Comparison of ENCODE assay signal across 13 mouse cellular contexts in genomic region chrX:52533098-52533497, GRCm38 (mm10).
DNase-seq lines count a peak whose midpoint lies in the region; ATAC-seq and TF ChIP-seq lines count a peak whose summit lies in the region.
"Had no signal": no experiment of that assay in that cellular context is flagged by ENCODE, and none has a peak within 500 bp of the region (broad histone marks: within the 10 kb centered on the region; RNA-seq: fewer than 3 reads in every experiment).

No protein-coding gene starts in this region.

- no peak for TF ChIP-seq CTCF in midbrain, postnatal 0 days (IDR thresholded peaks at IDR 0.05)

- peak; percentile 5 to 22 for DNase-seq in cerebellum, postnatal 10 days
- DNase-seq in cerebellum, adult 11-12 months, result no peak
- DNase-seq in midbrain, embryonic 11.5 days (ENCODE audit: low spot score, missing footprints), result peak; percentile 71
- no peak for DNase-seq in midbrain, postnatal 0 days (ENCODE audit: low spot score)
- peak; percentile 25 for DNase-seq in kidney, adult 18-20 months
- peak; percentile 44 to 67 for DNase-seq in kidney, postnatal 4 days
- DNase-seq in layer of hippocampus, adult 9-10 months (ENCODE audit: low spot score), result no peak
- DNase-seq in adrenal gland, adult 18-20 months (ENCODE audit: low spot score in 2 of 2), result no peak
- DNase-seq: adrenal gland, postnatal 25 days; heart, adult 2 months; heart, postnatal 4 days had no signal

- no peaks in the 10 kb centered on the region for H3K36me3 ChIP-seq in midbrain, embryonic 11.5 days (ENCODE audit: control insufficient read depth, insufficient read depth, low read length)
- H3K36me3 ChIP-seq in midbrain, postnatal 0 days (ENCODE audit: insufficient read depth, low read length), result no peaks in the 10 kb centered on the region
- H3K36me3 ChIP-seq: limb, embryonic 13.5 days; neural tube, embryonic 12.5 days had no signal

- H3K4me3 ChIP-seq in midbrain, embryonic 11.5 days (ENCODE audit: low read depth, low read length), result no peak overlapping the region
- no peak overlapping the region for H3K4me3 ChIP-seq in midbrain, postnatal 0 days (ENCODE audit: low read depth, low read length)
- H3K4me3 ChIP-seq: heart, adult 2 months; limb, embryonic 13.5 days; neural tube, embryonic 12.5 days had no signal

- H3K4me2 ChIP-seq in midbrain, embryonic 11.5 days, result no peak overlapping the region
- no peak overlapping the region for H3K4me2 ChIP-seq in midbrain, postnatal 0 days (ENCODE audit: low read depth, low read length, poor library complexity, severe bottlenecking)
- H3K4me2 ChIP-seq: limb, embryonic 13.5 days; neural tube, embryonic 12.5 days had no signal

- WGBS in midbrain, embryonic 11.5 days, result 69% methylated on average over 4 of the region's 4 CpGs
- WGBS in midbrain, postnatal 0 days, result 56% methylated on average over 4 of the region's 4 CpGs

- H3K27ac ChIP-seq in midbrain, embryonic 11.5 days (ENCODE audit: low read depth, low read length), result no peak overlapping the region
- no peak overlapping the region for H3K27ac ChIP-seq in midbrain, postnatal 0 days (ENCODE audit: low read depth, low read length)
- H3K27ac ChIP-seq: heart, adult 2 months; limb, embryonic 13.5 days; neural tube, embryonic 12.5 days had no signal

- H3K9ac ChIP-seq in midbrain, embryonic 11.5 days (ENCODE audit: low read length), result no peak overlapping the region
- no peak overlapping the region for H3K9ac ChIP-seq in midbrain, postnatal 0 days (replicated peaks; ENCODE audit: low read length, poor library complexity, severe bottlenecking)
- H3K9ac ChIP-seq: limb, embryonic 13.5 days; neural tube, embryonic 12.5 days had no signal

- H3K9me3 ChIP-seq in midbrain, embryonic 11.5 days (ENCODE audit: control insufficient read depth, low read length), result no peaks in the 10 kb centered on the region
- no peaks in the 10 kb centered on the region for H3K9me3 ChIP-seq in midbrain, postnatal 0 days (ENCODE audit: low read length)
- H3K9me3 ChIP-seq: limb, embryonic 13.5 days; neural tube, embryonic 12.5 days had no signal

- no peaks in the 10 kb centered on the region for H3K4me1 ChIP-seq in midbrain, embryonic 11.5 days (ENCODE audit: control insufficient read depth, insufficient read depth, low read length)
- H3K4me1 ChIP-seq in midbrain, postnatal 0 days (ENCODE audit: insufficient read depth, low read length), result no peaks in the 10 kb centered on the region
- H3K4me1 ChIP-seq: neural tube, embryonic 12.5 days had no signal

- no peak for ATAC-seq in midbrain, embryonic 11.5 days (ENCODE audit: low FRiP score)
- no peak for ATAC-seq in midbrain, postnatal 0 days (ENCODE audit: low FRiP score)

- H3K27me3 ChIP-seq in midbrain, embryonic 11.5 days (ENCODE audit: control insufficient read depth, insufficient read depth, low read length), result no peaks in the 10 kb centered on the region
- no peaks in the 10 kb centered on the region for H3K27me3 ChIP-seq in midbrain, postnatal 0 days (ENCODE audit: insufficient read depth, low read length)
- H3K27me3 ChIP-seq: limb, embryonic 13.5 days; neural tube, embryonic 12.5 days had no signal

Comparison
In these comparisons a context has a peak if more than half of its experiments do, and no peak if none do; other contexts are left out.
1. DNase-seq: peak in cerebellum, postnatal 10 days (2 of 2), midbrain, embryonic 11.5 days (single experiment), kidney, adult 18-20 months (single experiment) and kidney, postnatal 4 days (2 of 2); none in cerebellum, adult 11-12 months (single experiment), midbrain, postnatal 0 days (single experiment), layer of hippocampus, adult 9-10 months (single experiment) and adrenal gland, adult 18-20 months (0 of 2).